Mouse (Mus musculus): Measurements from ENCODE around the gene Hfe. TPM values are rescaled to one million over a fixed set of nuclear protein-coding genes. Genes with fewer than 3 reads are reported as not detected.
A peak's percentile ranks its signal among the peaks of the same experiment; 100 is the strongest.
"Not testable (repeated sequence)": the region's sequence is repeated elsewhere in the genome, so short reads cannot be mapped to it uniquely, and the experiment has no call there.

The Hfe gene
- polyA plus RNA-seq, 1 experiment from 2014 or later: 2.0 TPM

DNA sequence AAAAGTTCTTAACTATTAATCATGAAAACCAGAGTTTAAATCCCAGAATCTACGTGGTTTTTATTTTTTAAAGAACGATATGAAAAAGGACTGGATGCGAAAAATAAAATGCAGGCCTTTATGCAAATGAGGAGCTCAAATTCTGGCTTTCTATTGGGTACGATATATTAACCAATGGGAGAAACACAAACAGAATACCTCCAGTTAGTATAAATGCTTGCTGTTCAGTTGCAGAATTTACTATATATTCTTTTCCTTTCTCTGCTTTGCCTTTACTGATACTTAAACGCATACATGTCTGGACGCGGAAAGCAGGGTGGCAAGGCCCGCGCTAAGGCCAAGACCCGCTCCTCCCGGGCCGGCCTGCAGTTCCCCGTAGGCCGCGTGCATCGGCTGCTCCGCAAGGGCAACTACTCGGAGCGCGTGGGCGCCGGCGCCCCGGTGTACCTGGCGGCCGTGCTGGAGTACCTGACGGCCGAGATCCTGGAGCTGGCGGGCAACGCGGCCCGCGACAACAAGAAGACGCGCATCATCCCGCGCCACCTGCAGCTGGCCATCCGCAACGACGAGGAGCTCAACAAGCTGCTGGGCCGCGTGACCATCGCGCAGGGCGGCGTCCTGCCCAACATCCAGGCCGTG, 40.3 kb upstream of the Hfe start, which contains the start of gene Hist1h2ab:
Gene Hist1h2ab (plus strand): TSS at position 288 of the 639 bp plus-strand sequence.
- not testable (repeated sequence) for H3K36me3 ChIP-seq (replicated peaks); H3K9me3 ChIP-seq; H3K27me3 ChIP-seq (replicated peaks; ENCODE audit: low read depth, poor library complexity, severe bottlenecking)
- WGBS: 1% methylated on average over 35 of the region's 47 CpGs
- Histone ChIP-seq H3K27ac (replicated peaks) (peak within 1 kb of the TSS; percentile 98), H3K4me1 (peaks cover 21% of the 10 kb centered on the region), H3K4me3 (peak within 1 kb of the TSS; percentile 58)
- DNase-seq (ENCODE audit: low spot score): peak; percentile 83

DNA sequence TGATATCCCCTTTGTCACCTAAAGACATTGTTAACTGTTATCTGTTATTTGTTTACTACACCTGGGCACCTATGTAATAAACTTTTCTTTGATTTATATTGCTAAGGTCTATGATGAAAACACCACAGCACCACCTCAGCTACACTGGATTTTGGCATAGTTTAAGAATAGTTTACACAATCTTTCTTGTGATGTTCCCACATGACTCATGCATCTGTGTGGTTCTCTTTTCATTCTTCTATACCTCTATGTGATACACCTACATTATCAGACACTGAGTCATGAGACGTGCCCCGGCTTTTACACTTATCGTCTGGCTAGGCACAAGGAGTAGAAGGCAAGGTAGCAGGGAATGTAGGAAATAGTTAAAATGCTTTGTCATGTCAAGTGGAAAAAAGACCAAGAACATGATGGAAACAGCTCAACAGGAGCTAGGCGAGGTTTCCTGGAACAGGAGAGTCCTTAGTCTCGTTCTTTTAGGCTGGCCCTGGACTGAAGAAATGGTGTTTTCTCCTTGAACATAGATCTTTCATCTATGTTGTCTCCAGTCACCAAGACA, 39.0 kb upstream of the Hfe start:
- WGBS: 92% methylated on average over 5 of the region's 5 CpGs
- no peaks in the 10 kb centered on the region for H3K27me3 ChIP-seq (replicated peaks; ENCODE audit: low read depth, poor library complexity, severe bottlenecking)
- H3K27ac ChIP-seq (replicated peaks): peak overlapping the region; percentile 98
- peaks cover 21% of the 10 kb centered on the region for H3K4me1 ChIP-seq
- H3K9me3 ChIP-seq: no peaks in the 10 kb centered on the region
- no peak for DNase-seq (ENCODE audit: low spot score)
- no peak overlapping the region for H3K4me3 ChIP-seq
- H3K36me3 ChIP-seq (replicated peaks): no peaks in the 10 kb centered on the region

GRCm38 (mm10) chr13:23747892-23748288, 37.2 kb upstream of the Hfe start:
- H3K27me3 ChIP-seq (replicated peaks; ENCODE audit: low read depth, poor library complexity, severe bottlenecking): no peaks in the 10 kb centered on the region
- H3K4me3 ChIP-seq: peak overlapping the region; percentile 62
- H3K27ac ChIP-seq (replicated peaks): peak overlapping the region; percentile 98
- no peaks in the 10 kb centered on the region for H3K9me3 ChIP-seq
- DNase-seq (ENCODE audit: low spot score): peak; percentile 54
- WGBS: 11% methylated on average over 4 of the region's 4 CpGs
- H3K36me3 ChIP-seq (replicated peaks): no peaks in the 10 kb centered on the region
- H3K4me1 ChIP-seq: peaks cover 23% of the 10 kb centered on the region

DNA sequence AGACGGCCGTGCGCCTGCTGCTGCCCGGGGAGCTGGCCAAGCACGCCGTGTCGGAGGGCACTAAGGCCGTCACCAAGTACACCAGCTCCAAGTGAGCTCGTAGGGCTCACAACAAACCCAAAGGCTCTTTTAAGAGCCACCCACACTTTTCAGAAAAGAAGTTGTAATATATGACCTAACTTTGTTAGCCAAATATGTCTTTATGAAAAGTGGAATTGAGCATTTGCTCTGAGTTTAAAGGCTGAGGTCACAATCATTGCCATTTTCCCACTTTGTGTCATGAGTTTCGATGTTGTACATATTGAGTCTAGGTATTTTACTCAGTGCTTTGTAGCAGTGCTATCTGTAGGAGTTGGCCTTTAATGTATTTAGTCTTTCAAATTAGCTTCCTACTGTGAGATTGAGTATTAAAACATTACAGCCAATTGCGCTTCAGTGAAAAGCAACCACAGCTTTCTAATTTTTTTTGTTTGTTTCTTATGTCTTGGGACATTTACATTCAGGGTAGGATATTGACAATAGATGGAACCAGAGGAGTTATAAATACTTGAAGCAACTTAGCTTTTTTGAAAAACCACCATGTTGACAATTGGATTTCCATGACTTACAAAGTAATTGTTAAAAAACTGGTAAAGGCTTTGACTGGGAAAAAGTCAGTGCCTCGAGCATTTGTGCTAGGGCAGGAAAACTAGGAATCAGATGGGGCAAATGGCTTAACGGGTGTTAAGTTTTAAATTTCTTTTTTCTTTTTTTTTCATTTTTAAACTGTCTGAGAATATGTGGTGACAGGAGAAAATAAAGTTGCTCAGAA, 36.6 kb upstream of the Hfe start:
- WGBS: 4% methylated on average over 13 of the region's 13 CpGs

GRCm38 (mm10) chr13:23746201-23747080, 35.8 kb upstream of the Hfe start, which contains the start of gene Hist1h2bb:
Hist1h2bb (plus strand) TSS chr13:23746734.
- under 1% methylated on average over 53 of the region's 58 CpGs for WGBS
- peak; percentile 83 for DNase-seq (ENCODE audit: low spot score)
- not testable (repeated sequence) for H3K27me3 ChIP-seq (replicated peaks; ENCODE audit: low read depth, poor library complexity, severe bottlenecking); H3K9me3 ChIP-seq; H3K36me3 ChIP-seq (replicated peaks)
- peak within 1 kb of the TSS; percentile 62 for H3K4me3 ChIP-seq
- H3K4me1 ChIP-seq: peaks cover 23% of the 10 kb centered on the region
- peak within 1 kb of the TSS; percentile 98 for H3K27ac ChIP-seq (replicated peaks)

More for the DNA sequence above, 36.6 kb upstream of the Hfe start:
- H3K36me3 ChIP-seq (replicated peaks): no peaks in the 10 kb centered on the region
- peak overlapping the region; percentile 98 for H3K27ac ChIP-seq (replicated peaks)
- H3K4me3 ChIP-seq: peak overlapping the region; percentile 62
- peak; percentile 35 for DNase-seq (ENCODE audit: low spot score)
- no peaks in the 10 kb centered on the region for H3K27me3 ChIP-seq (replicated peaks; ENCODE audit: low read depth, poor library complexity, severe bottlenecking)
- peaks cover 23% of the 10 kb centered on the region for H3K4me1 ChIP-seq
- H3K9me3 ChIP-seq: no peaks in the 10 kb centered on the region

- H3K9me3 ChIP-seq: no peaks in the 10 kb centered on the region
- peak; percentile 83 for DNase-seq (ENCODE audit: low spot score)
- peak within 1 kb of the TSS; percentile 98 for H3K27ac ChIP-seq (replicated peaks)
- H3K27me3 ChIP-seq (replicated peaks; ENCODE audit: low read depth, poor library complexity, severe bottlenecking): no peaks in the 10 kb centered on the region
- H3K36me3 ChIP-seq (replicated peaks): no peaks in the 10 kb centered on the region
- peak within 1 kb of the TSS; percentile 62 for H3K4me3 ChIP-seq
- peaks cover 28% of the 10 kb centered on the region for H3K4me1 ChIP-seq
- WGBS: under 1% methylated on average over 26 of the region's 28 CpGs
Observed at GRCm38 (mm10) chr13:23745381-23746161, 34.9 kb upstream of the Hfe start, which contains the start of gene Hist1h3c. Hist1h3c (minus strand) TSS chr13:23745602.

DNA sequence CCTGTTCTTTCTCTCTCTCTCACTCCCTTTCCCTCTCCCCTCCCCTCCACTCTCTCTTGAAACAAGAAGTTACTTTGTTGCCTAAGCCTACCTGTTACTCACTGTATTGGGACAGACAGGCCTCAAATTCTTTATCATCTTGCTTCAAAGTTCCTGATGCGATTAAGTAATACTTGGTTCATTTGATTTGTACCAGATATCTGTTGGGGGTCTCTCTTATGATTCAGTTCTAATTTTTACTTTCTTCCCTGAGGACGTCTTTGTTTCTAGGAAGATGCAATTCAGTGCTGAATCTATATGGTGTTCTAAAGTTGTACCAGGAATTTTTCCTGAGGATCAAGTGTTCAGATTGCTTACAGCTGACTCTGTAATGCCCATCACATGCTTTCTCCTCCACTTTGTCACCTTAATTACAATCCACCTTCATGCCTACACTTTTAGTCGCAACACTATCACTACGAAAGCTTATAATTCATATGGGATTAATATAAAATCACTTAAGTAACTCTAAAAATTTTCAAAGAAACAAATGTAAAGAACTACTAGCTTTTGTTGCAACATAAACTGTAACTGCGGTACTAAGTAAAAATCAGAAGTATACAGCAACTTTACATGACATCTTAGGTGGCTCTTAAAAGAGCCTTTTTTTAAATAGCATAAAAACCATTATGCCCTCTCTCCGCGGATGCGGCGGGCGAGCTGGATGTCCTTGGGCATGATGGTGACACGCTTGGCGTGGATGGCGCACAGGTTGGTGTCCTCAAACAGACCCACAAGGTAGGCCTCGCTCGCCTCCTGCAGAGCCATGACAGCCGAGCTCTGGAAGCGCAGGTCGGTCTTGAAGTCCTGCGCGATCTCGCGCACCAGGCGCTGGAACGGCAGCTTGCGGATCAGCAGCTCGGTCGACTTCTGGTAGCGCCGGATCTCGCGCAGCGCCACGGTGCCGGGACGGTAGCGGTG, 34.0 kb upstream of the Hfe start:
- Histone ChIP-seq H3K4me3 (peak overlapping the region; percentile 62), H3K9me3 (no peaks in the 10 kb centered on the region), H3K4me1 (peaks cover 32% of the 10 kb centered on the region), H3K27ac (replicated peaks) (peak overlapping the region; percentile 98), H3K27me3 (replicated peaks; ENCODE audit: low read depth, poor library complexity, severe bottlenecking) (no peaks in the 10 kb centered on the region), H3K36me3 (replicated peaks) (no peaks in the 10 kb centered on the region)
- DNase-seq (ENCODE audit: low spot score): no peak
- 2% methylated on average over 22 of the region's 36 CpGs for WGBS

- DNase-seq (ENCODE audit: low spot score): no peak
Observed at GRCm38 (mm10) chr13:23743963-23744362, 33.3 kb upstream of the Hfe start.

DNA sequence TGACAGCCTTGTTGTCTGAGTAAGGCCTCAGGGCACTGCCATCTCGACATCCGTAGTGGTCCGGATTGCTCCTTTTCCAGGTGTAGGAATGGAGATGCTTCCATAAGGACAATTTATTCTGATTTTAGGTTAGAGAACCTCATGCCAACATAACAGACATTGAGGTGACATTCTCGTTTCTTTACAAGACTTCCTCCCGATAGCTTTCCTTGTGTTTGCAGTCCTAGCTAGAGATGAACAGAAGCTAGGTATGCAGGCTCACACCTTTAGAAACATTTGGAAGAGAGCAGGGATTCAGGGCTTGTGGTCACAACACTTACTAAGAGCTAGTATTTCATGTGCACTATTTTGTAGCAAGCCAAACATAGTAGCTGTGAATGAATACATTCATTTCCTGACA, 32.6 kb upstream of the Hfe start:
- Histone ChIP-seq H3K4me3 (no peak overlapping the region), H3K27ac (replicated peaks) (peak overlapping the region; percentile 40), H3K9me3 (no peaks in the 10 kb centered on the region), H3K4me1 (peaks cover 33% of the 10 kb centered on the region), H3K36me3 (replicated peaks) (no peaks in the 10 kb centered on the region), H3K27me3 (replicated peaks; ENCODE audit: low read depth, poor library complexity, severe bottlenecking) (no peaks in the 10 kb centered on the region)
- DNase-seq (ENCODE audit: low spot score): no peak
- WGBS: 78% methylated on average over 5 of the region's 5 CpGs

More at GRCm38 (mm10) chr13:23743963-23744362, 33.3 kb upstream of the Hfe start:
- 48% methylated on average over 4 of the region's 4 CpGs for WGBS
- H3K27ac ChIP-seq (replicated peaks): peak overlapping the region; percentile 98
- no peaks in the 10 kb centered on the region for H3K27me3 ChIP-seq (replicated peaks; ENCODE audit: low read depth, poor library complexity, severe bottlenecking)
- H3K36me3 ChIP-seq (replicated peaks): no peaks in the 10 kb centered on the region
- no peaks in the 10 kb centered on the region for H3K9me3 ChIP-seq
- H3K4me1 ChIP-seq: peaks cover 37% of the 10 kb centered on the region
- H3K4me3 ChIP-seq: peak overlapping the region; percentile 62

GRCm38 (mm10) chr13:23742007-23742406, 31.4 kb upstream of the Hfe start:
- Histone ChIP-seq H3K27ac (replicated peaks) (peak overlapping the region; percentile 63), H3K27me3 (replicated peaks; ENCODE audit: low read depth, poor library complexity, severe bottlenecking) (no peaks in the 10 kb centered on the region), H3K9me3 (no peaks in the 10 kb centered on the region), H3K4me3 (no peak overlapping the region), H3K36me3 (replicated peaks) (no peaks in the 10 kb centered on the region), H3K4me1 (peaks cover 28% of the 10 kb centered on the region)
- no peak for DNase-seq (ENCODE audit: low spot score)

GRCm38 (mm10) chr13:23740910-23741309, 30.3 kb upstream of the Hfe start:
- no peaks in the 10 kb centered on the region for H3K9me3 ChIP-seq
- WGBS: 62% methylated on average over 5 of the region's 5 CpGs
- H3K27ac ChIP-seq (replicated peaks): peak overlapping the region; percentile 96
- H3K4me1 ChIP-seq: peaks cover 28% of the 10 kb centered on the region
- no peak for DNase-seq (ENCODE audit: low spot score)
- H3K27me3 ChIP-seq (replicated peaks; ENCODE audit: low read depth, poor library complexity, severe bottlenecking): no peaks in the 10 kb centered on the region
- no peaks in the 10 kb centered on the region for H3K36me3 ChIP-seq (replicated peaks)
- peak overlapping the region; percentile 71 for H3K4me3 ChIP-seq
